9 mouse cellular contexts compared by ENCODE assay signal in the genomic region with DNA sequence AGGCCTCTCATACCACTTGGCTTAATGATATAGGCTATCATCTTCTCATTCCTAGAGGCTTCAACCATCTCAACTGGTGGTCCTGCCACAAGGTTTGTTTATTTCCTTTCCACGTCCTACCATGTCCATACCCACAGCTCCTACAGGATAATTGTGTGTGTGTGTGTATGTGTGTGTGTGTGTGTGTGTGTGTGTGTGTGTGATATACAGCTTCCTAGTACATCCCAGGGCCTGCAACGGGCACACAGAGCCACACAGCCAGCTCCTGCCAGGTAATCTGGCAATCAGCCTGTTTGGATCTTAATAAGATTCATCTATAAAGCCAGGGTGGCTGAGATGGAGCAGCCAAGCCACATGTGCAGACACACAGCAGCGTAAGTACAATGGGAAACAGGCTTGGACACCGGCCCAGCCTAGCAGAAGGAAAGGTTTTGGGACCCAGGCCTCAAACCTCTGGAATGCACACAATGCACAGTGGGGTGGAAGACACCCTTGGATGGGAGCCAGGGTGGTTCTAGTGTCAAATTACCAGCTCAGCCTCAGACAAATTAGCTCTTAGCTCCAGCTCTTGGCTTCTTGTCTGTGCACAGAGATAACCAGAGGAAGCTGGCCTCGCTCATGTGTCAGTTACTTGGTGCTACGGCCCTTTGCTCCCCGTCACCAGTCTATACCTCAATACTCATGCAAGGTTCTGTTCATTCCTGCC. TPM values are rescaled to one million over a fixed set of nuclear protein-coding genes. Genes with fewer than 3 reads are reported as not detected.
DNase-seq lines count a peak whose midpoint lies in the region; ATAC-seq and TF ChIP-seq lines count a peak whose summit lies in the region.
"Had no signal": no experiment of that assay in that cellular context is flagged by ENCODE, and none has a peak within 500 bp of the region (broad histone marks: within the 10 kb centered on the region; RNA-seq: fewer than 3 reads in every experiment).

No protein-coding gene starts in this region.

- WGBS in hindbrain, embryonic 16.5 days: 60% methylated on average over 7 of the region's 7 CpGs

- H3K4me1 ChIP-seq in hindbrain, embryonic 16.5 days (ENCODE audit: control insufficient read depth, insufficient read depth, low read depth, low read length): no peaks in the 10 kb centered on the region

- intact Hi-C loops in gastrocnemius, adult 2 months (cut with DNase I): no loop called here

- H3K79me2 ChIP-seq in C2C12 (ENCODE audit: control insufficient read depth, insufficient read depth): no peaks in the 10 kb centered on the region

- no peaks in the 10 kb centered on the region for H3K9me3 ChIP-seq in hindbrain, embryonic 16.5 days (ENCODE audit: control insufficient read depth, low read length)

- H3K27ac ChIP-seq in gastrocnemius, adult 2 months: no peak overlapping the region
- no peak overlapping the region for H3K27ac ChIP-seq in hindbrain, embryonic 16.5 days (ENCODE audit: low read depth, low read length)

- no peak overlapping the region for H3ac ChIP-seq in C2C12 (ENCODE audit: control insufficient read depth, insufficient read length, low read depth)

- peak; percentile 18 for DNase-seq in gastrocnemius, adult 2 months
- DNase-seq in gastrocnemius, adult 8-10 months (ENCODE audit: low spot score in 2 of 2): no peak
- peak; percentile 76 to 83 for DNase-seq in cerebellum, postnatal 25 days
- DNase-seq in lung, postnatal 14 days: peak; percentile 63
- DNase-seq in T-cell, adult 2 months (ENCODE audit: low spot score): no peak

- no peak for TF ChIP-seq CTCF in gastrocnemius, adult 2 months (IDR thresholded peaks at IDR 0.05)
- TF ChIP-seq CTCF in C2C12 (IDR thresholded peaks at IDR 0.05; ENCODE audit: control insufficient read depth, insufficient read depth, insufficient read length): no peak

- no peak overlapping the region for H3K4me3 ChIP-seq in gastrocnemius, adult 2 months
- H3K4me3 ChIP-seq in C2C12 (ENCODE audit: insufficient read depth, poor library complexity, severe bottlenecking): no peak overlapping the region
- H3K4me3 ChIP-seq in hindbrain, embryonic 16.5 days (ENCODE audit: low read length): no peak overlapping the region

- H3K4me2 ChIP-seq in hindbrain, embryonic 16.5 days (ENCODE audit: low read length): no peak overlapping the region

- no peaks in the 10 kb centered on the region for H3K27me3 ChIP-seq in C2C12 (ENCODE audit: control insufficient read depth, insufficient read depth, insufficient read length)
- H3K27me3 ChIP-seq in hindbrain, embryonic 16.5 days (replicated peaks; ENCODE audit: control insufficient read depth, insufficient read depth, low read length): no peaks in the 10 kb centered on the region

- peak; percentile 82 for ATAC-seq in hindbrain, embryonic 16.5 days
- no peak for ATAC-seq in CD4-positive, CD25-positive, alpha-beta regulatory T cell, adult 4 months

- H3K9ac ChIP-seq in hindbrain, embryonic 16.5 days (ENCODE audit: low read depth, low read length): no peak overlapping the region

- H3K36me3 ChIP-seq in C2C12 (ENCODE audit: control insufficient read depth, insufficient read depth): no peaks in the 10 kb centered on the region
- H3K36me3 ChIP-seq in hindbrain, embryonic 16.5 days (ENCODE audit: control insufficient read depth, insufficient read depth, low read length): no peaks in the 10 kb centered on the region

- no peaks in the 10 kb centered on the region for H3K79me3 ChIP-seq in C2C12 (ENCODE audit: low read depth)

TF ChIP-seq in C2C12, 6 proteins besides CTCF, POLR2A, EP300 and RAD21:
- no peak for TF ChIP-seq FOSL1 (IDR thresholded peaks at IDR 0.05; ENCODE audit: insufficient read depth, low read length, poor library complexity, severe bottlenecking)
- TF ChIP-seq MAX (IDR thresholded peaks at IDR 0.05): peak; percentile 39
- TF ChIP-seq MYOG (IDR thresholded peaks at IDR 0.05; ENCODE audit: control insufficient read depth, extremely low read depth, insufficient read length): no peak

RNA-seq across cellular contexts. Expression of a gene that starts 45.0 kb away (rescaled TPM):
- not detected for total RNA-seq in gastrocnemius, adult 2 months (2021)
- not detected for total RNA-seq in gastrocnemius, adult 8-10 months (2022)
- not detected for polyA plus RNA-seq in C2C12 (2012; fragmentation: generic; extraction: Trizol)
- polyA plus RNA-seq in hindbrain, embryonic 16.5 days (2015; fragmentation: Nextera tagmentation; extraction: Ambion mirVana): 168 and 170 TPM in 2 replicates
- not detected for polyA plus RNA-seq in CD4-positive, CD25-positive, alpha-beta regulatory T cell, adult 4 months (2017; shearing (Covaris generic))
- total RNA-seq: hematopoietic stem cell, adult 5-6 weeks had no signal

Comparison
In these comparisons a context has a peak if more than half of its experiments do, and no peak if none do; other contexts are left out.
1. DNase-seq: peak in gastrocnemius, adult 2 months (single experiment), cerebellum, postnatal 25 days (2 of 2) and lung, postnatal 14 days (single experiment); none in gastrocnemius, adult 8-10 months (0 of 2) and T-cell, adult 2 months (single experiment).
2. RNA of a gene that starts 45.0 kb away (polyA plus RNA-seq): 168 to 170 TPM in hindbrain, embryonic 16.5 days; not detected in CD4-positive, CD25-positive, alpha-beta regulatory T cell, adult 4 months and not detected in C2C12 (single experiment); every median in the first group is over 100 times any median in the second.